Mouse (Mus musculus) fat pad, adult 2 months (tissue): ENCODE data around the gene Casp6.

Experiments
- DNase-seq: peaks from one replicate; pipeline ENCODE4 v3.0.0-alpha.2; 2011; ENCODE audit warnings: low read depth, low spot score; ENCODE audit errors: extremely low read depth

The Casp6 gene

GRCm38 (mm10) chr3:129917424-129917823 lies 16.2 kb downstream of the Casp6 start:
- DNase-seq = no peak

- no peak for DNase-seq
Observed at GRCm38 (mm10) chr3:129918434-129918833, 17.2 kb downstream of the Casp6 start.

- DNase-seq = no peak
Observed at GRCm38 (mm10) chr3:129923581-129923980, 22.4 kb downstream of the Casp6 start.

- no peak for DNase-seq
Observed at GRCm38 (mm10) chr3:129925861-129926260, 24.6 kb downstream of the Casp6 start.

GRCm38 (mm10) chr3:129930213-129930778 lies 29.1 kb downstream of the Casp6 start:
- DNase-seq = no peak

- DNase-seq = no peak
Observed at GRCm38 (mm10) chr3:129932443-129932842, 31.2 kb downstream of the Casp6 start.

- DNase-seq = peak; percentile 74
Observed at GRCm38 (mm10) chr3:129936561-129936960, 35.3 kb downstream of the Casp6 start.

GRCm38 (mm10) chr3:129937848-129938247 lies 36.6 kb downstream of the Casp6 start:
- peak; percentile 31 for DNase-seq

GRCm38 (mm10) chr3:129939058-129939457 lies 37.8 kb downstream of the Casp6 start:
- no peak for DNase-seq

- no peak for DNase-seq
Observed at GRCm38 (mm10) chr3:129940780-129941179, 39.6 kb downstream of the Casp6 start.

- DNase-seq = no peak
Observed at GRCm38 (mm10) chr3:129941291-129941690, 40.1 kb downstream of the Casp6 start.

GRCm38 (mm10) chr3:129943813-129944212 lies 42.6 kb downstream of the Casp6 start:
- DNase-seq = no peak

GRCm38 (mm10) chr3:129946217-129946914 lies 45.1 kb downstream of the Casp6 start:
- no peak for DNase-seq

GRCm38 (mm10) chr3:129948359-129948758 lies 47.1 kb downstream of the Casp6 start:
- DNase-seq = no peak

GRCm38 (mm10) chr3:129949158-129949773 lies 48.0 kb downstream of the Casp6 start:
- no peak for DNase-seq

- no peak for DNase-seq
Observed at GRCm38 (mm10) chr3:129953296-129953695, 52.1 kb downstream of the Casp6 start.

- no peak for DNase-seq
Observed at GRCm38 (mm10) chr3:129962533-129962932, 61.3 kb downstream of the Casp6 start.
